Mouse (Mus musculus) intestine, embryonic 15.5 days (tissue): ENCODE measurements around the gene Gm8251. TPM values are rescaled to one million over a fixed set of nuclear protein-coding genes. Genes with fewer than 3 reads are reported as not detected.

ENCODE experiments used
- ATAC-seq: fragments of 200-750 bp; cut with Nextera tagmentation; 2 replicates; pipeline ENCODE4 v1.8.0; 2017; ENCODE audit warnings: moderate TSS enrichment, moderate library complexity
- H3K27ac ChIP-seq: fragments of 300-500 bp; sonication (generic); 2 replicates; pipeline ENCODE4 v1.5.1; 2015; ENCODE audit warnings: mild to moderate bottlenecking, inconsistent platforms
- H3K27me3 ChIP-seq: fragments of 300-500 bp; sonication (generic); replicated peaks from 2 replicates; pipeline ENCODE4 v1.6.1; 2015; ENCODE audit warnings: inconsistent platforms
- H3K36me3 ChIP-seq: fragments of 300-500 bp; sonication (generic); 2 replicates; pipeline ENCODE4 v1.6.1; 2015; ENCODE audit warnings: inconsistent platforms
- H3K4me1 ChIP-seq: fragments of 300-500 bp; sonication (generic); replicated peaks from 2 replicates; pipeline ENCODE4 v1.6.1; 2015; ENCODE audit warnings: inconsistent platforms
- H3K4me2 ChIP-seq: fragments of 300-500 bp; sonication (generic); replicated peaks from 2 replicates; pipeline ENCODE4 v1.6.1; 2015; ENCODE audit warnings: mild to moderate bottlenecking, inconsistent platforms
- H3K4me3 ChIP-seq: fragments of 300-500 bp; sonication (generic); replicated peaks from 2 replicates; pipeline ENCODE4 v1.5.1; 2015; ENCODE audit warnings: inconsistent platforms
- H3K9ac ChIP-seq: fragments of 300-500 bp; sonication (generic); 2 replicates; pipeline ENCODE4 v1.6.1; 2015; ENCODE audit warnings: inconsistent platforms
- H3K9me3 ChIP-seq: fragments of 300-500 bp; sonication (generic); 2 replicates; pipeline ENCODE4 v1.6.1; 2016; ENCODE audit warnings: inconsistent platforms
- WGBS: fragments of 180-500 bp; shearing (Covaris S2); methylation state at CpG from one replicate; pipeline ENCODE4 v1.1.7; 2015; 5-methylcytosine and 5-hydroxymethylcytosine counted together
- polyA plus RNA-seq: library from polyadenylated mRNA; unstranded; fragments of >200 nt; fragmentation: Nextera tagmentation; extraction: Ambion mirVana; gene quantifications from 2 replicates; pipeline ENCODE4 v1.2.1, GENCODE M21; 2015

Gm8251 gene
- polyA plus RNA-seq, 1 experiment from 2014 or later, result 0.11 TPM

DNA sequence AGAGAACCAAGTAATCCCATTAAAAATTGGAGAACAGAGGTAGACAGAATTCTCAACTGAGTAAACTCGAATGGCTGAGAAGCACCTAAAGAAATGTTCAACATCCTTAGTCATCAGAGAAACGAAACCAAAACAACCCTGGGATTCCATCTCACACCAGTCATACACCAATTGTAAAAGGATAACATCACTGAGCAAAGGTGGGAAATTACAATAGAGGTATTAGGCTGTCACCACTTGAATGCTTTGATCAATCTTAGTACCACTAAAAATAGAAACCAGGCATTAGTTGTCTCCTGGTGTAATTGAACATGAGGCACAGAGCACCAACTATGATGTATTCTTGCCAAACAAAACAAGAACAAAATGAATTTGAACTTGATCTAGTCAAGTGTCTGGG lies 29.5 kb downstream of the Gm8251 start:
- H3K9me3 ChIP-seq, result no peaks in the 10 kb centered on the region
- H3K4me1 ChIP-seq, result no peaks in the 10 kb centered on the region
- H3K9ac ChIP-seq, result no peak overlapping the region
- no peak overlapping the region for H3K27ac ChIP-seq
- no peaks in the 10 kb centered on the region for H3K36me3 ChIP-seq
- WGBS, result 77% methylated on average over 2 of the region's 2 CpGs
- H3K27me3 ChIP-seq, result no peaks in the 10 kb centered on the region
- ATAC-seq, result no peak
- H3K4me2 ChIP-seq, result no peak overlapping the region
- H3K4me3 ChIP-seq, result no peak overlapping the region

DNA sequence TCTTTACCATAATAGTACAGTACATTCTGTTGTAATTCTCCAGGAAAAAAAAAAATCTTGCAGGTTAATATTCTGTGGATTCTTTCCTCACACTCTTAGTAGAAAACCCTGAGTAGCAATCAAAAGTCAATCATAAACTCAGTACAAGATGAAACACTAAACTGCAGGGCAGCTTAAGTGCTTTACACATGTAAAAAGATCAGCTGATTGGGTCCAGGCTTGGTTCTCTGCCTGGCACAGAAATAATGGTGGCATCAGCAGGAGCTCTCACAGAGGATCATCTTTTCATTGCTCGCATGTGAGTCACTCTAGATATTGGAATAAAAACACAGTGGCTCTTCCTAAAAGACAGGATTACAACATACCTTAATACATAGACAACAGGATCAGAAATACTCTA lies 34.1 kb downstream of the Gm8251 start:
- Histone ChIP-seq H3K36me3 (no peaks in the 10 kb centered on the region), H3K9ac (no peak overlapping the region), H3K4me2 (no peak overlapping the region), H3K27ac (no peak overlapping the region), H3K9me3 (no peaks in the 10 kb centered on the region), H3K4me1 (no peaks in the 10 kb centered on the region), H3K27me3 (no peaks in the 10 kb centered on the region), H3K4me3 (no peak overlapping the region)
- no peak for ATAC-seq
- WGBS, result 90% methylated on average over 1 of the region's 1 CpGs

DNA sequence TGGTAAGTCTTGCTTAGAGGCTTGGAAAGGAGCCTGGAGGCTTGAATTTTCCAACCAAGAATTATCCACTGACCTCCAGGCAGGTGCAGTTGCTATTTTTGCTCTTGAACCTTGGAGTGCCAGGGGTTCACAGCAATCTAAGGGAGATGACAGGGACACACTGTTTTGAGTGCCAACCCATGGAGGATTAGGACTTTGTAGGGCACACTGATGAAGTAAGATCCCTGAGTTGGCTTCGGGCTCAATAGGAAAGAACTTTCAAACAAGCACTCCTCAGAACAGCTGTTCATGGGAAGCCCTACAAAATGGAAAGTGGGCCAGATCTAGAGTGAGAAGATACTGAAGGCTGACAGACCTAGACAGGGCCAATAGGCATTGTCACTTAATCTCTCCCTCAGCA lies 39.1 kb downstream of the Gm8251 start:
- Histone ChIP-seq H3K9me3 (no peaks in the 10 kb centered on the region), H3K27ac (no peak overlapping the region), H3K4me1 (no peaks in the 10 kb centered on the region), H3K36me3 (no peaks in the 10 kb centered on the region), H3K4me3 (no peak overlapping the region), H3K9ac (no peak overlapping the region), H3K4me2 (no peak overlapping the region), H3K27me3 (no peaks in the 10 kb centered on the region)
- WGBS, result 77% methylated on average over 1 of the region's 1 CpGs
- no peak for ATAC-seq

DNA sequence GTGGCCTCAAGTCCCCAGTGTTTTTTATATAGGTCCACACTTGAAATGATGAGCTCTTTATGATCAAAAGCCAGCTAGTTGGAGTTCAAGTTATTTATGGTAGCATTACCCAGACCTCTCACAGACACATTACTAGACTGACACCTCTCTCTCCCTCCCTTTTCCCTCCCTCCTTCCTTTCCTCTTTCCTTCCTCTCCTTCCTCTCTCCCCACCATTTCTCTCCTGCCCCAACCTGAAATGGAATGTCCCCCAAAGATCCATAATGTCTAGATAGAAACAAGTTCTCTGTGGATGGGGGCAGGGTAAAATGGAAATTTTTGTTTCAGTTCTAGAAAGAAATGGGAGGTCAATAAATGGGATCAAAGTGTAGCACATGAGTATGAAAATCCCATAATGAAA lies 41.8 kb downstream of the Gm8251 start, which contains the start of gene Mettl21c:
Gene Mettl21c (minus strand): TSS at position 101 of the 400 bp plus-strand sequence.
- Histone ChIP-seq H3K36me3 (no peaks in the 10 kb centered on the region), H3K9me3 (no peaks in the 10 kb centered on the region), H3K4me2 (no peak within 1 kb of the TSS), H3K27ac (no peak within 1 kb of the TSS), H3K4me3 (no peak within 1 kb of the TSS), H3K9ac (no peak within 1 kb of the TSS), H3K4me1 (no peaks in the 10 kb centered on the region), H3K27me3 (no peaks in the 10 kb centered on the region)
- no peak for ATAC-seq

DNA sequence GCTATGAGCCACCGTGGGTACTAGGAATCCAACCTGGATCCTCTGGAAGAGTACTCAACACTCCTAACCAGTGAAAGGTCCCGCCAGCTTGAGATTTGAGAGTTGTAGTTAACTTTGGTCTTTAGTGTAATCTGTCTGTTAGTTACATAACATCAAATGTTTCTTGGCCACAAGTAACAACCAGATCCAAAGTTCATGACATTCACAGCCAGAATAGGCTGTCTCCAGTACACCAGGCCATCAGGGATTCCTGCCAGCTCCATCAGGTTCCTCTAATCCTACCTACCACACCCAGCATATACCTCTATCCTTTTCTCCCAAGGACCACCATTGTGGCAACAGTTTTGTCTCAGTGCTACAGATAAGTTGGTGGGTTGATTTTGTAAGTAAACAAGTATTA lies 46.2 kb downstream of the Gm8251 start:
- H3K9ac ChIP-seq, result no peak overlapping the region
- H3K36me3 ChIP-seq, result no peaks in the 10 kb centered on the region
- H3K27me3 ChIP-seq, result no peaks in the 10 kb centered on the region
- 78% methylated on average over 2 of the region's 2 CpGs for WGBS
- H3K4me3 ChIP-seq, result no peak overlapping the region
- no peak for ATAC-seq
- no peak overlapping the region for H3K4me2 ChIP-seq
- no peaks in the 10 kb centered on the region for H3K4me1 ChIP-seq
- no peaks in the 10 kb centered on the region for H3K9me3 ChIP-seq
- no peak overlapping the region for H3K27ac ChIP-seq

Other genes starting within 250 kb of the Gm8251 start
- 16.2 and 19.3 TPM in 2 replicates for gene Uxs1, start 234.1 kb downstream of the Gm8251 start, polyA plus RNA-seq
- gene Tpp2, start 128.3 kb downstream of the Gm8251 start, polyA plus RNA-seq, result 53.8 and 59.9 TPM in 2 replicates
- 0.42 and 0.49 TPM in 2 replicates for gene Mettl21c, start 41.9 kb downstream of the Gm8251 start, polyA plus RNA-seq
- gene Tex30, start 40.5 kb upstream of the Gm8251 start, polyA plus RNA-seq, result 75.7 and 90.0 TPM in 2 replicates
- gene Kdelc1, start 56.9 kb upstream of the Gm8251 start, polyA plus RNA-seq, result 46.7 and 53.3 TPM in 2 replicates
- 17.5 and 17.6 TPM in 2 replicates for gene Bivm, start 57.0 kb upstream of the Gm8251 start, polyA plus RNA-seq
- 14.3 and 14.8 TPM in 2 replicates for gene Ercc5, start 85.8 kb upstream of the Gm8251 start, polyA plus RNA-seq
- not detected in 2 replicates for gene Mettl21e, start 157.0 kb upstream of the Gm8251 start, polyA plus RNA-seq